ENCODE assay signal across 24 mouse cellular contexts in genomic region chr4:32174771-32175170, GRCm38 (mm10).
A peak's percentile ranks its signal among the peaks of the same experiment; 100 is the strongest.
DNase-seq lines count a peak whose midpoint lies in the region; ATAC-seq and TF ChIP-seq lines count a peak whose summit lies in the region.
"Had no signal": no experiment of that assay in that cellular context is flagged by ENCODE, and none has a peak within 500 bp of the region (broad histone marks: within the 10 kb centered on the region; RNA-seq: fewer than 3 reads in every experiment).

No protein-coding gene starts in this region.

- no peak for TF ChIP-seq CTCF in C2C12 (IDR thresholded peaks at IDR 0.05; ENCODE audit: control insufficient read depth, insufficient read depth, insufficient read length)
- no peak for TF ChIP-seq CTCF in embryonic fibroblast, embryonic 13.5 days (IDR thresholded peaks at IDR 0.05; ENCODE audit: borderline replicate concordance, insufficient read depth, low read length)

- no peak overlapping the region for H3K4me2 ChIP-seq in liver, embryonic 11.5 days
- H3K4me2 ChIP-seq: embryonic facial prominence, embryonic 15.5 days; heart, embryonic 13.5 days; kidney, embryonic 15.5 days had no signal

- no peak overlapping the region for H3ac ChIP-seq in C2C12 (ENCODE audit: control insufficient read depth, insufficient read length, low read depth)

- H3K4me3 ChIP-seq in C2C12 (ENCODE audit: insufficient read depth, poor library complexity, severe bottlenecking) = no peak overlapping the region
- H3K4me3 ChIP-seq in embryonic fibroblast, embryonic 13.5 days (ENCODE audit: insufficient read depth, low read length) = no peak overlapping the region
- no peak overlapping the region for H3K4me3 ChIP-seq in liver, embryonic 11.5 days (ENCODE audit: low read depth, low read length)
- H3K4me3 ChIP-seq: embryonic facial prominence, embryonic 15.5 days; heart, adult 2 months; heart, embryonic 13.5 days; kidney, embryonic 15.5 days had no signal

- no peaks in the 10 kb centered on the region for H3K79me3 ChIP-seq in C2C12 (ENCODE audit: low read depth)

- peaks cover 30% of the 10 kb centered on the region for H3K4me1 ChIP-seq in embryonic fibroblast, embryonic 13.5 days (ENCODE audit: control insufficient read depth, insufficient read depth, low read length)
- peaks cover 33% of the 10 kb centered on the region for H3K4me1 ChIP-seq in liver, embryonic 11.5 days (replicated peaks; ENCODE audit: control insufficient read depth, insufficient read depth, low read length)

- peak overlapping the region; percentile 90 for H3K27ac ChIP-seq in embryonic fibroblast, embryonic 13.5 days (ENCODE audit: insufficient read depth, low read length)
- no peak overlapping the region for H3K27ac ChIP-seq in liver, embryonic 11.5 days (ENCODE audit: low read depth, low read length)
- H3K27ac ChIP-seq: embryonic facial prominence, embryonic 15.5 days; heart, adult 2 months; heart, embryonic 13.5 days; kidney, embryonic 15.5 days had no signal

- no peaks in the 10 kb centered on the region for H3K36me3 ChIP-seq in C2C12 (ENCODE audit: control insufficient read depth, insufficient read depth)
- no peaks in the 10 kb centered on the region for H3K36me3 ChIP-seq in liver, embryonic 11.5 days (ENCODE audit: control insufficient read depth, insufficient read depth, low read length)
- H3K36me3 ChIP-seq: embryonic facial prominence, embryonic 15.5 days; heart, embryonic 13.5 days; kidney, embryonic 15.5 days had no signal

- no peak for TF ChIP-seq POLR2A in embryonic fibroblast, embryonic 13.5 days (IDR thresholded peaks at IDR 0.05; ENCODE audit: low read depth, low read length)

- WGBS in liver, embryonic 11.5 days = 70% methylated on average over 7 of the region's 7 CpGs

- no peaks in the 10 kb centered on the region for H3K9me3 ChIP-seq in liver, embryonic 11.5 days (ENCODE audit: control insufficient read depth, low read length)
- H3K9me3 ChIP-seq: embryonic facial prominence, embryonic 15.5 days; heart, embryonic 13.5 days; kidney, embryonic 15.5 days had no signal

- H3K9ac ChIP-seq in liver, embryonic 11.5 days (ENCODE audit: low read depth, low read length) = no peak overlapping the region
- H3K9ac ChIP-seq: embryonic facial prominence, embryonic 15.5 days; forebrain, postnatal 0 days; heart, embryonic 13.5 days; kidney, embryonic 15.5 days had no signal

- no peaks in the 10 kb centered on the region for H3K79me2 ChIP-seq in C2C12 (ENCODE audit: control insufficient read depth, insufficient read depth)

- no peaks in the 10 kb centered on the region for H3K27me3 ChIP-seq in C2C12 (ENCODE audit: control insufficient read depth, insufficient read depth, insufficient read length)
- H3K27me3 ChIP-seq in liver, embryonic 11.5 days (replicated peaks; ENCODE audit: control insufficient read depth, insufficient read depth, low read length) = no peaks in the 10 kb centered on the region
- H3K27me3 ChIP-seq: embryonic facial prominence, embryonic 15.5 days; heart, embryonic 13.5 days; kidney, embryonic 15.5 days had no signal

- no peak for ATAC-seq in liver, embryonic 11.5 days (replicated peaks; ENCODE audit: low FRiP score)
- ATAC-seq: activated CD4-positive, CD25-positive, alpha-beta regulatory T cell, adult 4 months; forebrain, postnatal 0 days had no signal

- DNase-seq in adrenal gland, postnatal 36 days = peak; percentile 36 to 59
- no peak for DNase-seq in adrenal gland, adult 8-10 months
- peak; percentile 45 for DNase-seq in 3134 (ENCODE audit: extremely low read depth, insufficient read length, low spot score)
- DNase-seq in liver, embryonic 11.5 days (ENCODE audit: low spot score) = no peak
- no peak for DNase-seq in frontal cortex, postnatal 36 days (ENCODE audit: low spot score in 2 of 2)
- DNase-seq: cerebellum, adult 8-10 months; cerebellum, postnatal 36 days; forebrain, postnatal 0 days; gastrocnemius, postnatal 36 days; heart, adult 2 months; heart, postnatal 14 days; kidney, adult 11 months; layer of hippocampus, adult 9-11 months; left cerebral cortex, postnatal 4 days; liver; lung, postnatal 4 days; midbrain, embryonic 14.5 days; spleen, adult 18-20 months had no signal

TF ChIP-seq in C2C12, 6 proteins besides CTCF, POLR2A, EP300 and RAD21:
- no peak for TF ChIP-seq MYOG (IDR thresholded peaks at IDR 0.05; ENCODE audit: control insufficient read depth, extremely low read depth, insufficient read length)
- peak; percentile 84 for TF ChIP-seq FOSL1 (IDR thresholded peaks at IDR 0.05; ENCODE audit: insufficient read depth, low read length, poor library complexity, severe bottlenecking)
TF ChIP-seq in C2C12: peak in this region for 1.

Comparison
In these comparisons a context has a peak if more than half of its experiments do, and no peak if none do; other contexts are left out.
1. DNase-seq: peak in adrenal gland, postnatal 36 days (2 of 2) and 3134 (single experiment); none in adrenal gland, adult 8-10 months (single experiment), liver, embryonic 11.5 days (single experiment) and frontal cortex, postnatal 36 days (0 of 2).